Mouse (Mus musculus) left cerebral cortex, postnatal 4 days (tissue): ENCODE results near the gene Adk. TPM values are rescaled to one million over a fixed set of nuclear protein-coding genes. Genes with fewer than 3 reads are reported as not detected.
"Not testable (repeated sequence)": the region's sequence is repeated elsewhere in the genome, so short reads cannot be mapped to it uniquely, and the experiment has no call there.

Source experiments
- DNase-seq: peaks from one replicate; pipeline ENCODE4 v3.0.0-alpha.2; 2022
- intact Hi-C: fragments of 180-260 bp; cut with DNase I; formaldehyde crosslinking; loops from one replicate; pipeline ENCODE4 v1.15.1; 2025
- total RNA-seq, 2 experiments: library from RNA; stranded (reverse); gene quantifications; 2 replicates each; pipeline ENCODE4 v1.2.3; 2021

Gene Adk
- total RNA-seq, 2 experiments from 2014 or later, result 51.6 to 52.3 TPM

DNA sequence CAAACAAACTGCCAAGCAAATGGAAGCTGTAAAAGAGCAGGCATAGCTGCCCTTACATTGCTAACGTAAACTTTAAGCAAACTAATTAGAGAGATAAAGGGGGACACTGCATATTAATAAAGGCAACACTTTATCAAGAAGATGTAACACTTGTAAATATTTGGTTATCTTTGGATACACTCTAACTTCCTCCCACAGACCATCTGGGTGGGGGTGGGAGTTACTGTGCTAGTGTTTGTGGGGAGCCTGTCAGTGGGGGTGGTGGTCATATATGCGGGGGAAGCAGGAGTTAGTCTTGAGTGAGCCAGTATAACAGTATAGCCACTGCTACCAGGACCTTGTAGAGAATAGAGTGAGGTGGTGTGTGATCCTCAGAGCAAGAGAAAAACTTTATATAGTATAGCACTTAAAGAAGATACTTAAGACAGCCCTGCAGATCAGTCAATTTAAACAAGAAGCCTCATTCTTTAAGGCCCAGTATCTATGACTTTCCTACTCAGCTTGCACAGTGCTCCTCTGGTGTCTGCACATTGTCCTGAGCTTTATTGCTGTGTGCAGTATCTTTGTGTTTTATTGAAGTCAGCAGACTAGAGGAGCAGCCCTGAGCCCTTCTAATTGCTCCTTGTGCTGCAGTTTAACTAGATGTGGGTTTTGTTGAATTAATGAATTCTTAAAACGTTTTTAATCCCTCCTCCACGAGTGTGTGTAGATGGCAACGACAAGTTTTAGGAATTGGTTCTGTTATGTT lies 10.6 kb downstream of the Adk start:
- intact Hi-C loops, result no loop called here
- DNase-seq, result no peak

DNA sequence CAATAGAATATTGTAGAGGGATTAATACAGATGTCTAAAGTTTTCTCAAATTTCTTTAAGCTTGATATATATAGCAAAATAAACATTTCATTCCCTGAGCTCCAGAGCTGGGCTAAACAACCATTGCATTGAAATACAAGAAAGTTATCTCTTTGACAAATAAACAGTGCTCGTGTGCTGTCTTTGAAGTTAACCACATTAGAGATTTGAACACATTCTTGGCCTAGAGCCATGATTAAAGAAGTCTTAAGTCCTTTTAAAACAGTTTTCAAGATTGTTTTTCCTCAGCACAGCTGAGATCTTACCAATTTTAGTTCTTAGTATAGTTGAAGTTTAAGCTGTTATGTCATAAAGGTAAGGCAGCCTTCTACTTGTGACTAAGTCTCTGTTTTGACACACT lies 11.9 kb downstream of the Adk start:
- intact Hi-C loops, result no loop called here
- no peak for DNase-seq

DNA sequence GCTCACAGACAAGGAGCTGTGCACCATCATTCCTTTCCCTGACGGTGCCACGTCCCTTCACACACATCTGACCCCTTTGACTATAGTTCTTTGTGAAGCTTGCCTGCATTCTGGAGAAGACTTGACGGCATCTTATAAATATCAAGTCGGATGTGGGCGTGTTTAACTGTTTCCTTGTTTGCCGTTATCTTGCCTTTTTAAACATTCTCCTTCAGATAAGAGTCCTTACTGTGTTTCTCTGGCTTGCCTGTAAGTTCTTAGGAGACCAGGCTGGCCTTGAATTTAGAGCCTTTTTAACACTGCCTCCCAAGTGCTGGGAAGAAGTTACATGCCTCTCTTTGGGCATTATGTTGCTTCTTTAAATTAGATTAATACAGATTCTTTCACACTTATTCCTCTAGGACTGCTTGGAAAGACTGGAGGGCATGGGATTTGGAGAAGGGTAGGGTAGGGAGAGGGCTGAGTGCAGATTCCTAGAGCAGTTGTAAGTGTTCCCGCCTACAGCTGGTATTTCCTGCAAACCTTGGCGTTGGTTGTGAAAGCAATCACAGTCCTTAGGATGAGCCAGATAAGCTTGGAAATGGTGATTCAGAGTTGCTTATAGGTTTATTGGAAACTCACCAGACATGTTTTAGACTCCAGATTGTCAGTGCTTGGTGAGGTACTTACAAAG lies 13.3 kb downstream of the Adk start:
- no peak for DNase-seq
- intact Hi-C loops, result no loop called here

DNA sequence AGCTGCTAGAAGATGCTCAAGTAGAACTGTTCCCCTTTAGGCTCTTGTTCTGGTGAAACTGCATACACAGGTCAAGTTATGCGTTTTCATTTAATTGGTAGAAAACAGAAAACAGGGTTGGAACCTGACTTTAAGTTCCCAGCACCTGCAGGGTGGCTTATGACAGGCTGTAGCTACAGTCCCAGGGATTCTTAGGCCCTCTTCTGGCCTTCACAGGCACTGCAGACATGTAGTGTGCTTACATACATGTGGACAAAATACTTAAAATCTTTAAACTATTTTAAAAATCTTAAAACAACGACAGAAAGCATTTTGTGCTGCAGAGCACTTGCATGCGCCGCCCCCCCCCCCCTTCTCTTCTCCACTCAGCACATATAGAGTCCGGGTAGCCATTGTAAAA lies 17.2 kb downstream of the Adk start:
- intact Hi-C loops, result no loop called here

DNA sequence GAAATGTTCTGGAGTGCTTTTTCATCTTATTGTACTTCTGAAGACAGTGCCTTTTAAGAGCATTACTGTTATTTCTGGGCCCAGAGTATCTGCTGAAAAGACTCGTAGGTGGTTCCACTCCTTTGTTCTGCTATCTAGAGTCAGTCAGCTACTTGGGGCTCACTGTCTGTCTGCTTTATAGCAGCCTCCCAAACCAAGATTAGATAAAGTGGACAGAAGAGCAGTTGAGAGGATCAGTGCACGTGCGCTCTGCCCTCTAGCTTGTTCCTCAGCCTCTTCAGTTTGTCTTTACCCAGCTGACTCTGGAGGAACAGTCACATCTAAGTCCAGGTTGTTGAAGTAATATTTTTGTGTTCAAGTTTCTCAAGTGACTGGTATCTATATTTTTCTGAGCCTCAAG lies 21.6 kb downstream of the Adk start:
- intact Hi-C loops, result no loop called here

More for the DNA sequence above, 17.2 kb downstream of the Adk start:
- no peak for DNase-seq

DNA sequence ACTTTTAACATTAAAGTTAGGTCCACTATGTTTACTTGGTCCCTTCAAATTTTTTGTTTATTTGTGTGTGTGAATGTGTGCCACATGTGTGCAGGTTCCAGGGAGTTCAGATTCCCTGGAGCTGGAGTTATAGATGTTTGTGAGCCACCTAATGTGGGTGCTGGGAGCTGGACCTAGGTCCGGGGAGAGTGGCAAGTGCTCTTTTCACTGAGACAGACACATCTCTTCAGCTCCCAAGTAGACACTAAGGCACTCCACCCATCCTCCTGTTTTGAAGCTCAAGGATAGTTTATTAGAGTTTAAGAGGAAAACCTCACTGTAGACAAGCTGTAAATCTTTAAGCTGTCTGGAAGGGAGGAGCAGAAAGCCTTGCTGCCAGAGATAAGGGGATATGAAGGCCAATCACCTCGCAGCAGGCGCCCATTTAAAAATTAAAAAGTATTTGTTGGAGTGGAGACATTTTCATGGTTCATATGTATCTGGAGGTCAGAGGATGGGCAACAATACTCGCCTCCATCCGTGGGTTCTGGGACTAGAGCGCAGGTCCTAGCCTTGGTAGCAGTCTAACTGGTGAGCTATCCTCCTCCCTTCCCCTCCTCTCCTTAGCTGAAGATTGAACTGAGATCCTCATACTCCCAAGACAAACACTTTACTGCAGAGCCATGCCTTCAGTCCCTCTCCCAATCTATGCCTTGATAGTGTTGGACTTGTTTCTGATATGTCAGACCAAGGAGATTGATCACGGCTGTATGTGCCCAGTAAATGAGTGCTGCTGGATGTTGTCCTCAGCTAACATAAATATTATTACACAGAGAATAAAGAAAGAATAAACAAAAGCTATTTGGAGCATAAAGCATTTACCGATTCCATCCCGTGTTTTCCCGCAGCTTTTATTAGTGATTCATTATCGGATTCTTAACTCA lies 22.3 kb downstream of the Adk start:
- DNase-seq, result no peak
- intact Hi-C loops, result no loop called here

More for the DNA sequence above, 21.6 kb downstream of the Adk start:
- DNase-seq, result no peak

DNA sequence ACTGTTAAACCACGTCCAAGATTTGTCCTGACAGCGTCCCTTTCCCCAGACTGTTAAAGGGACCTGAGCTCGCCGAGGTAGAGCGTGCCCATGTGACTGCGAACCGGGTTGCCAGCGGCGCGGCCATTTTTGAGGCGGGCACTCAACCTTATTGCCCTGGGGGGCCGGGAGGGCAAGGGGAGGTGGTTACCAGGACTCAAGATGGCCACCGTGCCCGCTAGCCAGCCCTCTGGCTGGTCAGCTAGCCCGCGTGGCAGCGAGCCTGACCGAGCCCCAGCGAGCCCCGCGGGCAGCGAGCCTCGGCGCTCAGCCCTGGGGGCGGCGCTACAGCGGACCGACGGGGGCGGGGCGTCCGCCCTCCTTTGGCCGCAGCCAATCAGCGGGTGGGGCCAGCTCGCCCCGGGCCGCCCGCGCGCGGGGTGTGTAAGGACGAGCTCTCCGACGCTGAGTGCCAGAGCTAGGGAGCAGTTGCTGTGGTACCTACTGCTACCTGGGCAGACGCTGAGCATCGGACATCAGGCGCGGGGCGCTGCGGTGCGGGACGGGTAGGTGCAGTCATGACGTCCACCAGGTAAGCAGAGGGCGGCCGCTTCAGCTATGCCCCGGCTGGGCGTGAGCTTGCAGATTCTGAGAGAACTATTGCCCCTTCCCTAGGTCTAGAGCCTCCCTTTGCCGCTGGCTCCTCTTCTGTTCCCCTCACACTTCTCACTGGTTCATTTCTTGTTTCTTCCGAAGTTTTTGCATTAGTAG lies 23.6 kb downstream of the Adk start:
- intact Hi-C loops, result no loop called here
- DNase-seq, result peak; percentile 96

DNA sequence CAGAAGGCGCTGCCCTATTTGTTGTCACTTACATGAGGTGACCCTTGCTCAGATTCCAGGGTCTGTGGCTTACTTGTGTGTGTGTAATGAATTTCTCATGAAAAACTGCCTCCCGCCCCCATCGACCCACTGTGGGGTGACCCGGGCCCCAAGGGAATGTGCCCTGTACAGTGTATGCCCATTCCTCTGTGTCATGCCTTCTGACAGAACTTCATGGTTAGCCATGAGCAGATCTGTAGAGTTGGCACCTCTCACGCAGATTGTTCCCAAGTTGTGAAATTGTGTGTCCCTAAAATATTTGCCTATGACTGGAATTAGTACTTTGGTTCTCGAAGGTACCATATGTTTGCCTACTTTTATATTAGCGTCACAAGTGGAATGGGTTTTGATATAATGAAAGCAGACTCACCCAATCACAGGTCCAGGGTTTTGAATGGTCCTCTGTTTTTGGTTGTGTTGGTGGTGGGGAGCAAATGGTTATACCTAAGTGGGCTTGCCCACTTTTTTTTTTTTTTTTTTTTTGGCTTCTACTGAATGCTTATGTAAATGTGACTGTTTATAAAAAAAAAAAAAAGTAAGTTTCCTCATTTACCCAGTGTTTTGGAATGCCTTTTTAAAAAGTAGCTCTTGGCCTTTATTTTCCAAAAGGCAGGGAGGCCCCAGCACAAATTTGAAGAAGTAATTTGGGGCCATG lies 24.3 kb downstream of the Adk start:
- intact Hi-C loops, result no loop called here
- DNase-seq, result peak; percentile 27

DNA sequence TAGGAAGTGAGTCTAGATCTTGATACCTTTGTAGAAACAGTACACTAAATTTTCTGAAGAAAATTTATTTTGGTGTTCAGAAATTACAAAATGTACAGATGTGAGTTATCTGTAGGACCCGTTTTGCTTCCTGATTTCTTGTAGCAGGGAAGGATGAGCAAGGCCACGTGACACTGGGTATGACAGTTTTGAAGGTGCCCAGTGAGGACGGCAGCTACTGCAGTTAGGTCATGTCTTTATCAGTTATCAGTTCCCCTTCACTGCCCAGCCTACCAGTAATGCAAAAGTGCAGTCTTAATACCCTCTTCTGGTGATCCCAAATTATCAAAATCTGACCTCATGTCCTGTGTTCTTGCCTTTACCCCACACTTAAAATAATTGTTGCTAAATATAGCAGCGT lies 25.6 kb downstream of the Adk start:
- no peak for DNase-seq
- intact Hi-C loops, result no loop called here

DNA sequence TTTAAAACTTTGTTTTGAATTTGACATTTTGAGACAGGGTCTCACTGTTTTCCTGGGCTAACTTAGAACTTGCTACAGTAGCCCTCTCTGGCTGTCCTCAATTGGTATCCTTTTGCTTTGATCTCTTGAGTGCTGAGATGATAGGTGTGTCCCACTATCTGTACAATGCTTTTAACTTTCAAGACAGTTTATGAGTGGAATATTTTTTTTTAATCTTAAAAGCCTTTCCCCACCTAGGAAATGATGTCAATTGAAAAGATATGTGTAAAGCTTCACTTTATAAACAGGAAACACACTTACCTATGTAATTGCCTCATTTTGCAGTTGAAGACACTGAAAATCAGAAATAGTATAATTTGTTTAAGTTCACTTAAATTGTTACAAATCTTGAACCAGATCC lies 26.1 kb downstream of the Adk start:
- no peak for DNase-seq
- intact Hi-C loops, result no loop called here

DNA sequence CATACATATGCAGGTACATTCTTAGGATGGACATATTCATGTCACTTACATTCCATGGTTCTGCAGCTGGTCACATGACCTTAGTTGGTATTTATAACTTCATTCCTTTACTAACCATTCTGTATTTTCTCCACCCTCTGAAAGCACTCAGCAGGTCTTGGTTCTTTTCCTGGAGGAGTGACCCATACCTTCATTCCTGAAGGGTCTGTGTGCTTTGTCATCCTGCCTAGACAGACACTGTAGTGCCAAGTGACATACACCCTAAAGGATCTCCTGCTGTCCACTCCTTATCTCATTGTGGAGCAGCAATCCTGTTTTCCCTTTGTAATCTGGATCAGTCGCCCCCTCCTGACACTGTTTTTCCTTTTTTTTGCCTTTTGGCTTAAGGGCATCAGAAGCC lies 30.4 kb downstream of the Adk start:
- no peak for DNase-seq
- intact Hi-C loops, result no loop called here

DNA sequence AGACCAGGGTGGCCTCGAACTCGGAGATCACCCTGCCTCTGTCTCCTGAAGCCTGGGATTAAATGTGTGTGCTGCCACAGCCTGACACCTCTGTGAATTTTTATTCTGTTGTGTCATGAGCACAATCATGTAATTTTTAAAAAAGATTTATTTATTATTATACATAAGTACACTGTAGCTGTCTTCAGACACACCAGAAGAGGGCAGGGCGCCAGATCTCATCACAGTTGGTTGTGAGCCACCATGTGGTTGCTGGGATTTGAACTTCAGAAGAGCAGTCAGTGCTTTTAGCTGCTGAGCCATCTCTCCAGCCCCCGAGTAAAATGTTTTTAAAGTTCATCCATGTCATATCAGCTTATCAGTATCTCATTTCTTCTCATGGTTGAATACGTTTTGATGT lies 33.3 kb downstream of the Adk start:
- DNase-seq, result no peak
- intact Hi-C loops, result no loop called here

DNA sequence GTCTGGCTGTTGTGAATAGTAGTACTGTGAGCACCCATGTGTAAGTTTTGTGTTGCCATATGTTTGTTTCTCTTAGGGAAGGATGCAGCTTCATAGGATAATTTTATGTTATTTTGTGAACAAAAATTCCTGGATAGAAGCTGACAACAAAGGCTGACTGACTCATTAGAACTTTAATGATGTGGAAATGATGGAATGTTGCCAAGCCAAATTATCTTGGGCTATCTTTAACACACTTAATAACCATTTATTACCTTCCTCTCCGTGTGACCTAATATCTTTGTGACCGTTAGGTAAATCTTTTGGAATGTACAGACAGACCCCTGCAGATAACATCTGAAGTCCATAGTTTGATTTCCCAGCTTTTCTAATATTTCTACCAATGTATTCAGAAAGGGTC lies 33.7 kb downstream of the Adk start:
- intact Hi-C loops, result no loop called here
- DNase-seq, result no peak

DNA sequence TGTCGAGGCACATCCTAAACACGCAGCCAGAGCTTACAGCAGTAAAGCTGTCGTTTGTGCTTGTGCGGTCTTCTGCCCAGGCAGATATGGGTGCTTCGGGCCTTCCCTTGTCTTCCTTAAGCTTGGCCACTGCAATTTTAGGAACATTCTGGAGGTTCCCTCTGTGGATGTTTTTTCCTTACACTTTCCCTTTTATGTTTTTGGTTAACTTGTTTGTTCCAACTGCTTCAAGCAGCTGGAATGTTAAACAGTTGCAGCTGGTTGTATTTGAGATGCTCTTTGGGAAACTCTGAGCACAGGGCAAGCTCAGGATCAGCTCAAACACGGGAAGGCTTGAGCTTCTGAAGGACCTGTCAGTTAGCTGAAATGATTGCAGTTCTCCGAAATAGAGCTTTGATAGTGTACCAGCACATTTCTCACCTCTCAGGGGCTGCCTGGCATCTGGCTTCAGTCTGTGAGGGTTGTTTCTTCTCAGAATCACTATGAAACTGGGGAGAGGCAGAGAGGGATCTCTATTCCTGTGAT lies 34.5 kb downstream of the Adk start:
- intact Hi-C loops, result no loop called here
- DNase-seq, result no peak

DNA sequence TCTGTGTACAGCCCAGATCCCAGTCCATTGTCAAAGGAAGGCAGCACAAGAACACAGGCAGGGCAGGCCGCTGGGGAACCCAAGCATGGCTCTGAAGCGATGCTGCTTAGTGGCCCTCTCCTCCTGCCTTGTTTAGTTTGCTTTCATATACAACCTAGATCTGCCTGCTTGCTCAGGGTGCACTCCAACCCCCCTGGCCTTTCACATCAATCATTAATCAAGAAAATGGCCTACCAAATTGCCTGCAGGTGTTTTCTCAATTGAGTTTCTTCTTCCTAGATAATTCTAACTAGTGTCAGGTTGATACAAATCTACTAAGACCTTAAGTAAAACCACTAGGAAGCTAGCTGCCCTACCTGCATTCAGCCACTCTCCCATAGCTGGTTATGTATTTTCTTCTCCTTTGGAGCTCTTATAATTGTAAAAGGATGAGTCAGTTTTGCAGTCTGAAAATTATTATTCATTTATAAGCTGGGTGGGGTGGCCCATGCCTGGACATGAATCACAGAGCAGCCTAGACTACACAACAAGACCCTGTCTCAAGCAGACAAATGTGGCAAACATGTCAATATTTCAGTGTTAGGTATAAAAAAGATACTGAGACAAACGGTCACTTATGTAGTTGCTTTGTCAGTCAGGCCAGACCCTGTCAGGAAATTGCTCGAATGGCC lies 35.2 kb downstream of the Adk start:
- no peak for DNase-seq
- intact Hi-C loops, result no loop called here

DNA sequence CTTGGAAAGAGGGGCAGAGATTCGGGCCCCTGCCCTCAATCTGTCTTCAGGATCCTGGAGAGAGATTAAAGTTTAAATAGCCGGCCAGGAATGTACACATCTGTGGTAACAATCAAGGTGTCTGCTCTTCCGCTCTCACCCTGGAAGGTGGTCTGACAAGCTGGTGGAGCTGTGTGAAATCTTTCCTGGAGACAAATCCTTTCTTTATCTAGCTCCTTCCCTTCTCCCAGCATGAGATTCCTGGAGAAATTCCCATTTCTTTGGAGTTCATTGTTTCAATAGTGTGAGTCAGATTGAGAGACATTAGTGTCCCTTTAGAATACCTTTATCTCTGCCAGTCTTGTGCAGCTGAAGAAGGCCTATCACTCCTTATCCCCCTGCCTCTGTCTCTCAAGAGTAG lies 36.4 kb downstream of the Adk start:
- intact Hi-C loops, result no loop called here
- DNase-seq, result no peak

DNA sequence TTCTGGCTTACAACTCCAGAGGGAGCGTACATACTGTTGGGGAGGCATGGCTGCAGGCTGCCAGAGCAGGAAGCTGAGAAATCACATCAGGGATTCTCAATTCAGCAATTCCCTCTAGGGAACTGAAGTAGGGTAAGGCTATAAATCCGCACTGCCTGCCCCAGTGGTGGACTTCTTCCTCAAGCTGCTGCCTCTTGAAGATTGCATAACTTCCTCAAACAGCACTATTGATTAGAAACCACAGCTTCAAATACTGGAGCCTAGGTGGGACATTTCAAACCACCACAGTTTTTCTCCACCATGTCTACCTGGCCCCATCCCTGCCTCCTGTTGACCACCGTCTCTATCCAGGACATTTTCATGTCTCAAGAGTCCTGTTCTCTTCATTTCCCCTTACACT lies 38.0 kb downstream of the Adk start:
- intact Hi-C loops, result no loop called here
- no peak for DNase-seq

DNA sequence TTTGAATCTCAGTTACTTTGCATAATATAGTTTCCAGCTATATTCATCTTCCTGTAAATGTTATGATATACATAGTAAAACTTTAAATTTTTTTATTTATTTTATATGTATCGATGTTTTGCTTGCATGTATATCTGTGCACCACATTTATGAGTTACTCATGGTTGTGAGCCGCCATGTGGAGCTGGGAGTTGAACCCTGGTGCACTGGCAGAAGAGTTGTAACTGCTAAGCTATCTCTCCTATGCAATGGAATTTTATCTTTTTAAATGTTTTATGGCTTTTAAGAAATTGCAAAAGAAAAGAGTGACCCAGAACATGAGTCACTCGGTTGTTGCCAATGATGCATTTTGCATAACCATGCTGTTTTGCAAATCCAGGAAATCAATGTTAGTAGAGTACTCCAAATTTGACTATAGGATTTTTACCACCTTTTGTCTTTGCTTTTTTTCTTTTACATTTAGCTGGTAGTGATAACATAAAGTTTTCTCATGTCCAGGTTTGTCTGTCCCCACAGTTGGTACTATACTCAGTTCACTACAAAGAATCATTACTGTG lies 38.6 kb downstream of the Adk start:
- intact Hi-C loops, result no loop called here
- DNase-seq, result no peak

DNA sequence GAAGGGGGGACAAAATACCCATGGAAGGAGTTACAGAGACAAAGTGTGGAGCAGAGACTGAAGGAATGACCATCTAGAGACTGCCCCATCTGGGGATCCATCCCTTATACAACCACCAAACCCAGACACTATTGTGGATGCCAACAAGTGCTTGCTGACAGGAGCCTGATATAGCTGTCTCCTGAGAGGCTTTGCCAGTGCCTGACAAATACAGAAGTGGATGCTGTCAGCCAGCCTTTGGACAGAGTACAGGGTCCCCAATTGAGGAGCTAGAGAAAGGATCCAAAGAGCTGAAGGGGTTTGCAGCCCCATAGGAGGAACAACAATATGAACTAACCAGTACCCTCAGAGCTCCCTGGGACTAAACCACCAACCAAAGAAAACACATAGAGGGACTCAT lies 41.8 kb downstream of the Adk start:
- DNase-seq, intact Hi-C loops: not testable (repeated sequence)
